Mouse (Mus musculus): ENCODE measurements around the gene Git2. TPM values are rescaled to one million over a fixed set of nuclear protein-coding genes. Genes with fewer than 3 reads are reported as not detected.

Gene Git2
- polyA plus RNA-seq, 1 experiment, result 221 TPM

- H3K27me3 ChIP-seq (ENCODE audit: control insufficient read depth, insufficient read depth, low read length), result no peaks in the 10 kb centered on the region
- no peak overlapping the region for H3K4me3 ChIP-seq (ENCODE audit: control insufficient read depth, insufficient read depth, low read length)
- no peaks in the 10 kb centered on the region for H3K4me1 ChIP-seq (replicated peaks; ENCODE audit: control insufficient read depth, insufficient read depth, low read length)
- no peak for DNase-seq
- WGBS, result 96% methylated on average over 13 of the region's 13 CpGs
- no peak overlapping the region for H3K27ac ChIP-seq (ENCODE audit: control insufficient read depth, insufficient read depth, low read length)
- peaks cover 13% of the 10 kb centered on the region; the same call in 1 of the 2 replicates for H3K36me3 ChIP-seq (ENCODE audit: control insufficient read depth, insufficient read depth, low read length)
- no peak for TF ChIP-seq POLR2A (IDR thresholded peaks at IDR 0.05; ENCODE audit: control insufficient read depth, extremely low read depth, insufficient read depth, low read length, poor library complexity)
- no peak for TF ChIP-seq CTCF (IDR thresholded peaks at IDR 0.05; ENCODE audit: borderline replicate concordance, control insufficient read depth, extremely low read depth, insufficient read depth, low read length, poor library complexity)
Observed at GRCm38 (mm10) chr5:114722846-114723245, 52.5 kb downstream of the Git2 start.

- DNase-seq, result no peak
- no peak overlapping the region for H3K4me3 ChIP-seq (ENCODE audit: control insufficient read depth, insufficient read depth, low read length)
- 93% methylated on average over 10 of the region's 10 CpGs for WGBS
- peaks cover 14% of the 10 kb centered on the region; the same call in 1 of the 2 replicates for H3K36me3 ChIP-seq (ENCODE audit: control insufficient read depth, insufficient read depth, low read length)
- no peaks in the 10 kb centered on the region for H3K27me3 ChIP-seq (ENCODE audit: control insufficient read depth, insufficient read depth, low read length)
- no peak for TF ChIP-seq CTCF (IDR thresholded peaks at IDR 0.05; ENCODE audit: borderline replicate concordance, control insufficient read depth, extremely low read depth, insufficient read depth, low read length, poor library complexity)
- no peak for TF ChIP-seq POLR2A (IDR thresholded peaks at IDR 0.05; ENCODE audit: control insufficient read depth, extremely low read depth, insufficient read depth, low read length, poor library complexity)
- H3K4me1 ChIP-seq (replicated peaks; ENCODE audit: control insufficient read depth, insufficient read depth, low read length), result no peaks in the 10 kb centered on the region
- no peak overlapping the region for H3K27ac ChIP-seq (ENCODE audit: control insufficient read depth, insufficient read depth, low read length)
Observed at GRCm38 (mm10) chr5:114721969-114722368, 53.3 kb downstream of the Git2 start.

DNA sequence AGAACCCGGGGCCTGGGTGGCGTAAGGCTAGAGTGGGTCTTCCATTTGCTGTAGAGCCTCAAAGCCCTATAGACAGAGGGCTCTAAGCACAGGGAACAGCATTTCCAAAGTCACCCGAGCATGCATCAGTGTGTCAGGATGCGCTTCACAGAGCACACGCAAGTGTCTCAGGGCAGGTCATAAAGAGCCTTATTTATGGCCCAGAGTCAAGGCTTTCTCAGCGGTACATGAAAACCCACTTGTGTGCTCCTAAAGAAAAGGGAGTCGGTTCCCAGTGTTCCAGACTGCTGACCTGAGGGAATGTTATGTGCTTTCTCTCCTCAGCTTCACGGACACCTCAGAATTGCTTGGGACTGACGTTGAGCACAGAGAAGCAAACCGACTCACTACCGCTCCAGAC lies 54.5 kb downstream of the Git2 start:
- H3K36me3 ChIP-seq (ENCODE audit: control insufficient read depth, insufficient read depth, low read length), result peaks cover 14% of the 10 kb centered on the region; the same call in 1 of the 2 replicates
- no peak for TF ChIP-seq POLR2A (IDR thresholded peaks at IDR 0.05; ENCODE audit: control insufficient read depth, extremely low read depth, insufficient read depth, low read length, poor library complexity)
- no peak for TF ChIP-seq CTCF (IDR thresholded peaks at IDR 0.05; ENCODE audit: borderline replicate concordance, control insufficient read depth, extremely low read depth, insufficient read depth, low read length, poor library complexity)
- no peak overlapping the region for H3K27ac ChIP-seq (ENCODE audit: control insufficient read depth, insufficient read depth, low read length)
- 96% methylated on average over 11 of the region's 11 CpGs for WGBS
- no peaks in the 10 kb centered on the region for H3K27me3 ChIP-seq (ENCODE audit: control insufficient read depth, insufficient read depth, low read length)
- H3K4me1 ChIP-seq (replicated peaks; ENCODE audit: control insufficient read depth, insufficient read depth, low read length), result no peaks in the 10 kb centered on the region
- H3K4me3 ChIP-seq (ENCODE audit: control insufficient read depth, insufficient read depth, low read length), result no peak overlapping the region
- DNase-seq, result no peak

GRCm38 (mm10) chr5:114719928-114720270 lies 55.4 kb downstream of the Git2 start:
- H3K4me1 ChIP-seq (replicated peaks; ENCODE audit: control insufficient read depth, insufficient read depth, low read length), result no peaks in the 10 kb centered on the region
- peaks cover 19% of the 10 kb centered on the region for H3K36me3 ChIP-seq (ENCODE audit: control insufficient read depth, insufficient read depth, low read length)
- no peak for TF ChIP-seq POLR2A (IDR thresholded peaks at IDR 0.05; ENCODE audit: control insufficient read depth, extremely low read depth, insufficient read depth, low read length, poor library complexity)
- no peak for TF ChIP-seq CTCF (IDR thresholded peaks at IDR 0.05; ENCODE audit: borderline replicate concordance, control insufficient read depth, extremely low read depth, insufficient read depth, low read length, poor library complexity)
- H3K4me3 ChIP-seq (ENCODE audit: control insufficient read depth, insufficient read depth, low read length), result no peak overlapping the region
- no peaks in the 10 kb centered on the region for H3K27me3 ChIP-seq (ENCODE audit: control insufficient read depth, insufficient read depth, low read length)
- no peak for DNase-seq
- 96% methylated on average over 6 of the region's 6 CpGs for WGBS
- H3K27ac ChIP-seq (ENCODE audit: control insufficient read depth, insufficient read depth, low read length), result no peak overlapping the region

DNA sequence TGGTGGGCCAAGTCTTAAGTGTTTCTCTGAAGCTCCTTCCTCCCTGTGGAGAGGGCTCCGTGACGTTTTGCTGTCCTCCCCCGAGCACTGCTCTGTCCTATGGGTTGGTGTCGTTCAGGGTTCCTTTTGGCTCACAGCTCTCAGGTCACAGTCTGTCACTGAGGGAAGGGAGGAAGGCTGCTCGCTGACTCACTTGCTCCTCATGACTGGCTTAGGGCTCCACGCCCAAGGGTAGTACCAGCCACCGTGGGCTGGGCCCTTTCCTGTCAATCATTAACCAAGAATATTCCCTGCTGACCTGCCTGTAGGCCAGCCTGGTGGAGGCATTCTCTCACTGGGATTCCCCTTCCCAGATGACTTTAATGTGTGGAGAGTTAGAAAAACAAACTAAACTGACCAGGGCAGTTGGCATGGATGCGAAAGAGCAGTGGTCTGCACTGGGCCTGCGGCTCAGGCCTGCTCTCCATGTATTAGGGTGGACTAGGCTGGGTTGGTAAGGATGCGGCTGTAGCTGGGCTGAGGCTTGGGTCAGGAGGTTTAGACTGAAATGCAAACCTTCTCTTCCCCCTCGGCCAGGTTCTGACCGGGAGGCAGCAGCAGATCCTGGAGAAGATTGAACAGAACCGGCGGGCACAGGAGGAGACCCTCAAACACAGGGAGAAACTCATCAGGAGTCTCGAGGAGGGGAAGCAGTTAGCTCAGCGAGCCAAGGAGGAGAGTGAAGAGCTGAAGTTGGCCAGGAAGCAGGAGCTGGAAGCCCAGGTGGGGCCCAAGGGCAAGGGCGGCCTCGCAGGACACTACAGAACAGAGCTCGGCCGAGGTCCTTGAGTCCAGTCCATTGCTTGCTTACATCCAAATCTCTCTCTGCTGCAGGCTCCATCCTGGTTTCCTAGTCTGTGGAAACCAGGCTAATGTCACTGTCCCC lies 56.1 kb downstream of the Git2 start:
- DNase-seq, result no peak
- WGBS, result 95% methylated on average over 20 of the region's 20 CpGs
- Histone ChIP-seq H3K4me3 (ENCODE audit: control insufficient read depth, insufficient read depth, low read length) (no peak overlapping the region), H3K4me1 (replicated peaks; ENCODE audit: control insufficient read depth, insufficient read depth, low read length) (no peaks in the 10 kb centered on the region), H3K27me3 (ENCODE audit: control insufficient read depth, insufficient read depth, low read length) (no peaks in the 10 kb centered on the region), H3K36me3 (ENCODE audit: control insufficient read depth, insufficient read depth, low read length) (peaks cover 21% of the 10 kb centered on the region), H3K27ac (ENCODE audit: control insufficient read depth, insufficient read depth, low read length) (no peak overlapping the region)
- TF ChIP-seq CTCF (IDR thresholded peaks at IDR 0.05; ENCODE audit: borderline replicate concordance, control insufficient read depth, extremely low read depth, insufficient read depth, low read length, poor library complexity) (no peak), POLR2A (IDR thresholded peaks at IDR 0.05; ENCODE audit: control insufficient read depth, extremely low read depth, insufficient read depth, low read length, poor library complexity) (no peak)

DNA sequence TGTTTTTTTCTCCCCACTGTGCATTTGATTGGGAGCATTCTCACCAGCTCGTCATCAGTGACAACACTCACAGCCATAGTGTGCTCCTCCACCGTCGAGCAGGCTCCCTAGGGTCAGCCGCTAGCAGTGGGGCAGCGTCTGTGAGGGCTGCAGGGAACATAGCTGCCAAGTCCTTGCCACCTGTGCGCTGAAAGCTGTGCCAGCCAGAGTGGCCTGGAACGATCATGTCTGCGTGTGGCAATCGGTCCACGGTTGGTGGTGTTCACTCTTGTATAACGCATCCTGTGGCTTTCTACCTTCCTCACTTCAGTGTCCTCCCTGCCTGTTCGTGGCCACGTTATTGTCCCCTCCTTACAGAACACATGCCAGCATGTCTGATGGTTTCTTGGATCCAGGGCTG lies 56.8 kb downstream of the Git2 start:
- WGBS, result 96% methylated on average over 13 of the region's 13 CpGs
- no peak overlapping the region for H3K27ac ChIP-seq (ENCODE audit: control insufficient read depth, insufficient read depth, low read length)
- DNase-seq, result no peak
- H3K4me1 ChIP-seq (replicated peaks; ENCODE audit: control insufficient read depth, insufficient read depth, low read length), result no peaks in the 10 kb centered on the region
- TF ChIP-seq CTCF (IDR thresholded peaks at IDR 0.05; ENCODE audit: borderline replicate concordance, control insufficient read depth, extremely low read depth, insufficient read depth, low read length, poor library complexity), result no peak
- TF ChIP-seq POLR2A (IDR thresholded peaks at IDR 0.05; ENCODE audit: control insufficient read depth, extremely low read depth, insufficient read depth, low read length, poor library complexity), result no peak
- no peaks in the 10 kb centered on the region for H3K27me3 ChIP-seq (ENCODE audit: control insufficient read depth, insufficient read depth, low read length)
- H3K4me3 ChIP-seq (ENCODE audit: control insufficient read depth, insufficient read depth, low read length), result no peak overlapping the region
- H3K36me3 ChIP-seq (ENCODE audit: control insufficient read depth, insufficient read depth, low read length), result peaks cover 21% of the 10 kb centered on the region

All from thymus, adult 2 months (tissue).